Mouse (Mus musculus) thymus, adult 2 months (tissue): ENCODE results near the gene Hoxc8.

Experiments used
- CTCF ChIP-seq: fragments of 200-500 bp; IDR thresholded peaks from 2 replicates; pipeline ENCODE4 v1.5.1; 2012; ENCODE audit warnings: mild to moderate bottlenecking, control low read depth, low read length, moderate library complexity, borderline replicate concordance; ENCODE audit not compliant: control insufficient read depth, poor library complexity, insufficient read depth; ENCODE audit errors: extremely low read depth
- POLR2A ChIP-seq: fragments of 200-500 bp; IDR thresholded peaks from 2 replicates; pipeline ENCODE4 v1.6.1; 2012; ENCODE audit warnings: mild to moderate bottlenecking, low read length, control low read depth, moderate library complexity; ENCODE audit not compliant: control insufficient read depth, poor library complexity, insufficient read depth; ENCODE audit errors: extremely low read depth

DNA sequence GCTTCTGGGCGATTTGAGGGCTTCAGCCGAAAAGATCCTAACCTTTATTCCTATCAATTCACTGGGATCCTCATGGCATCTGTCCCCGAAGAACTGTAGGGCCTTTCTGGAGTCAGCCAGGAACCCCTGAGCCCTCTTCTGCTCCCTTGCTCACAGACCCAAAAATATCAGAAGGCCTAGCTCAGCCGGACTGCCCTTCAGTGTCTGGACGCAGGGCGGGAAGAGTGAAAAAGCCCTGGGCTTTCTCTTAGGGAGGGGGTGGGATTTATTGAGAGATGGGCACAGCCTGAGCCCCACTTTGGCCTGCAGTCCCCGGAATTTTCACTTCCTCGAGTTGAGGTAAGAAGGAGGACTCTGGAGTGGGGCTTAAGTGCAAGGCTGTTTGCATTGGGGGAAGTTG, 27.1 kb upstream of the Hoxc8 start:
- TF ChIP-seq CTCF (no peak), POLR2A (no peak)
